Mouse (Mus musculus) hindbrain, postnatal 0 days (tissue): ENCODE data around the gene Coro7. TPM values are rescaled to one million over a fixed set of nuclear protein-coding genes. Genes with fewer than 3 reads are reported as not detected.
A peak's percentile ranks its signal among the peaks of the same experiment; 100 is the strongest.

Experiments used
- ATAC-seq: fragments of 200-750 bp; cut with Nextera tagmentation; 2 replicates; pipeline ENCODE4 v1.8.0; 2017; ENCODE audit warnings: mild to moderate bottlenecking, moderate TSS enrichment, moderate library complexity
- DNase-seq: peaks from one replicate; pipeline ENCODE4 v3.0.0-alpha.2; 2015; ENCODE audit warnings: low spot score
- H3K27ac ChIP-seq: fragments of 300-500 bp; sonication (generic); 2 replicates; pipeline ENCODE4 v1.5.1; 2014; ENCODE audit warnings: mild to moderate bottlenecking
- H3K27me3 ChIP-seq: fragments of 300-500 bp; sonication (generic); 2 replicates; pipeline ENCODE4 v1.6.1; 2014; ENCODE audit warnings: low read length, mixed read lengths; ENCODE audit not compliant: insufficient read depth
- H3K36me3 ChIP-seq: fragments of 300-500 bp; sonication (generic); 2 replicates; pipeline ENCODE4 v1.6.1; 2014; ENCODE audit warnings: low read length, mixed read lengths; ENCODE audit not compliant: insufficient read depth
- H3K4me1 ChIP-seq: fragments of 300-500 bp; sonication (generic); 2 replicates; pipeline ENCODE4 v1.6.1; 2014; ENCODE audit warnings: antibody characterized with exemption, low read length, mixed read lengths; ENCODE audit not compliant: insufficient read depth
- H3K4me2 ChIP-seq: fragments of 300-500 bp; sonication (generic); 2 replicates; pipeline ENCODE4 v1.6.1; 2014; ENCODE audit warnings: low read depth, mild to moderate bottlenecking, low read length, moderate library complexity, mixed read lengths
- H3K4me3 ChIP-seq: fragments of 300-500 bp; sonication (generic); 2 replicates; pipeline ENCODE4 v1.5.1; 2014; ENCODE audit warnings: low read length
- H3K9ac ChIP-seq: fragments of 300-500 bp; sonication (generic); replicated peaks from 2 replicates; pipeline ENCODE4 v1.6.1; 2014; ENCODE audit warnings: mild to moderate bottlenecking, low read length, moderate library complexity, mixed read lengths
- H3K9me3 ChIP-seq: fragments of 300-500 bp; sonication (generic); 2 replicates; pipeline ENCODE4 v1.6.1; 2016; ENCODE audit warnings: low read length, mixed read lengths
- CTCF ChIP-seq: IDR thresholded peaks from 2 replicates; pipeline ENCODE4 v1.5.1; 2016; ENCODE audit warnings: antibody characterized with exemption, control low read depth, low read depth
- WGBS: fragments of 180-500 bp; shearing (Covaris S2); extraction: QIAGEN DNeasy Blood & Tissue Kit; methylation state at CpG from one replicate; pipeline ENCODE4 v1.1.7; 2014; 5-methylcytosine and 5-hydroxymethylcytosine counted together
- polyA plus RNA-seq: library from polyadenylated mRNA; unstranded; fragments of >200 nt; fragmentation: Nextera tagmentation; extraction: Ambion mirVana; gene quantifications from 2 replicates; pipeline ENCODE4 v1.2.1, GENCODE M21; 2015
- total RNA-seq: library from RNA; depleted of rRNA; stranded (reverse); fragments of >200 nt; gene quantifications from 2 replicates; pipeline ENCODE4 v1.2.3, GENCODE M21; 2014

Coro7 gene
- total and polyA plus RNA-seq, 2 experiments from 2014 or later: 29.1 to 43.3 TPM

GRCm38 (mm10) chr16:4643670-4644419, 35.7 kb downstream of the Coro7 start:
- no peak for TF ChIP-seq CTCF
- 30% methylated on average over 11 of the region's 11 CpGs for WGBS
- H3K27me3 ChIP-seq: no peaks in the 10 kb centered on the region
- peak overlapping the region; percentile 46; the same call in 1 of the 2 replicates for H3K27ac ChIP-seq
- H3K4me1 ChIP-seq: peaks cover 40% of the 10 kb centered on the region
- no peaks in the 10 kb centered on the region; the same call in 1 of the 2 replicates for H3K36me3 ChIP-seq
- no peak overlapping the region for H3K4me3 ChIP-seq
- no peak overlapping the region for H3K9ac ChIP-seq
- ATAC-seq (peak; percentile 70), DNase-seq (peak; percentile 85)
- no peak overlapping the region for H3K4me2 ChIP-seq
- H3K9me3 ChIP-seq: no peaks in the 10 kb centered on the region

- ATAC-seq: no peak
- no peak for DNase-seq
- Histone ChIP-seq H3K36me3 (no peaks in the 10 kb centered on the region; the same call in 1 of the 2 replicates), H3K27ac (peak overlapping the region; percentile 46; the same call in 1 of the 2 replicates), H3K4me3 (no peak overlapping the region), H3K4me2 (peak overlapping the region; percentile 23; the same call in 1 of the 2 replicates), H3K9me3 (no peaks in the 10 kb centered on the region), H3K27me3 (no peaks in the 10 kb centered on the region), H3K9ac (no peak overlapping the region), H3K4me1 (peaks cover 39% of the 10 kb centered on the region)
- no peak for TF ChIP-seq CTCF
- WGBS: 64% methylated on average over 6 of the region's 6 CpGs
Measured at GRCm38 (mm10) chr16:4642937-4643336, 36.6 kb downstream of the Coro7 start.

DNA sequence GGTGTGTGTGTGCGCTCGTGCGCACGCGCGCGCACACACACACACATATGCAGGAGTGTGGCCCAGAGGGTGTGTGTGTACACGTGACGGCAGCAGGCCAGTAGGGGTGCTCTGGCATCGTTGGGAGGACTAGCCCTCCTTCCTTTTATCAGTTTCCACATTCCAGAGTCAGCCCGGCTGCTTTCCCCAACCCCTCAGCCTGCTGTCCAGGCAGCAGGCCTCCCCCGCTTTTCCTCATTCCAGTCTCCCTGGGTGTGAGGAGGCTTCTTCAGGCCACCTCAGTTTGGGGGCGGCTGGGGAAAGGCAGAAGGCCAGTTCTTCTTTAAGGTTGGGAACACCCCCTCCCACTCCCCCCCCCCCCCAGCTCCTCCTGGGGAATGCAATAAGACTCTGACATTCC, 37.4 kb downstream of the Coro7 start:
- ATAC-seq (no peak), DNase-seq (peak; percentile 30)
- peak; percentile 23; the same call in 1 of the 2 replicates for TF ChIP-seq CTCF
- H3K9me3 ChIP-seq: no peaks in the 10 kb centered on the region
- no peaks in the 10 kb centered on the region for H3K27me3 ChIP-seq
- WGBS: 35% methylated on average over 13 of the region's 13 CpGs
- H3K27ac ChIP-seq: peak overlapping the region; percentile 41; the same call in 1 of the 2 replicates
- H3K36me3 ChIP-seq: no peaks in the 10 kb centered on the region; the same call in 1 of the 2 replicates
- H3K4me1 ChIP-seq: peaks cover 36% of the 10 kb centered on the region
- peak overlapping the region; percentile 2; the same call in 1 of the 2 replicates for H3K4me2 ChIP-seq
- H3K4me3 ChIP-seq: no peak overlapping the region
- no peak overlapping the region for H3K9ac ChIP-seq

DNA sequence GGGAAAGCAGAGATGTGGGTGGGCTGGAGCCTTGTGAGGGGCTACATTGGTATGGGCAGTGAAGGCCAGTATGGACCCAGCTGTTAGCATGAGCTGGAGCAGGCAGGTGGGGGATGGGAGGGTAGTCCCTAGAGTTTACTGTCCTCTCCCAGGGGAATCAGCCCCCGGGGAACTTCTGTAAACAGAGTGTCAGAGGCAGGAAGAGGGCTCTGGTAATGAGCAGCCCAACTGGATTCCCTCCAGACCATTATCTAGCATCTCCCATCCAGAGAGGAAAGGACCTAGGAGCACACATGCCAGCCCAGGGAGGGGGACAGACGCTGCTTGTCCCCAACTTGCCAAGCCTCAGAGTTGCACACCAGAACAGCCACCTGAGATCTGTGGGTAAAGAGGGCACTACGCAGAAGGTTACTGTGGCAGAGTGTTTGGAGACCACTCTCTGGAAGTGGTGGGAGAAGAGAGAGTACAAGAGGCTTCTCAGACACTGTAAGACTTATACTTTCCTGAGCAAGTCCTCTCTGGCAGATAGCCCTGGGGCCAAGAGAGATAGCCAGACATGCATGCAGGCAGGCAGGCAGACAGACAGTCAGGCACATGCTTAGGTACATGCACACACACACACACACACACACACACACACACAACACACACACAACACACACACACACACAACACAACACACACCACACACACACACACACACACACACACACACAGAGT, 38.3 kb downstream of the Coro7 start:
- TF ChIP-seq CTCF: no peak
- Histone ChIP-seq H3K4me1 (peaks cover 33% of the 10 kb centered on the region), H3K4me3 (peak overlapping the region; percentile 49), H3K9ac (no peak overlapping the region; the same call in 1 of the 2 replicates), H3K4me2 (peak overlapping the region; percentile 81), H3K27ac (peak overlapping the region; percentile 20; the same call in 1 of the 2 replicates), H3K27me3 (no peaks in the 10 kb centered on the region), H3K9me3 (no peaks in the 10 kb centered on the region), H3K36me3 (no peaks in the 10 kb centered on the region; the same call in 1 of the 2 replicates)
- ATAC-seq (no peak), DNase-seq (no peak)
- 47% methylated on average over 3 of the region's 3 CpGs for WGBS

- ATAC-seq: peak; percentile 16; the same call in 1 of the 2 replicates
- peak overlapping the region; percentile 81 for H3K4me2 ChIP-seq
- no peaks in the 10 kb centered on the region for H3K27me3 ChIP-seq
- peak overlapping the region; percentile 57 for H3K9ac ChIP-seq
- no peak for TF ChIP-seq CTCF
- DNase-seq: peak; percentile 37
- H3K4me3 ChIP-seq: peak overlapping the region; percentile 49
- WGBS: 12% methylated on average over 17 of the region's 17 CpGs
- H3K36me3 ChIP-seq: no peaks in the 10 kb centered on the region; the same call in 1 of the 2 replicates
- no peaks in the 10 kb centered on the region for H3K9me3 ChIP-seq
- H3K4me1 ChIP-seq: peaks cover 32% of the 10 kb centered on the region
- peak overlapping the region; percentile 64; the same call in 1 of the 2 replicates for H3K27ac ChIP-seq
Measured at GRCm38 (mm10) chr16:4640267-4641005, 39.1 kb downstream of the Coro7 start.

DNA sequence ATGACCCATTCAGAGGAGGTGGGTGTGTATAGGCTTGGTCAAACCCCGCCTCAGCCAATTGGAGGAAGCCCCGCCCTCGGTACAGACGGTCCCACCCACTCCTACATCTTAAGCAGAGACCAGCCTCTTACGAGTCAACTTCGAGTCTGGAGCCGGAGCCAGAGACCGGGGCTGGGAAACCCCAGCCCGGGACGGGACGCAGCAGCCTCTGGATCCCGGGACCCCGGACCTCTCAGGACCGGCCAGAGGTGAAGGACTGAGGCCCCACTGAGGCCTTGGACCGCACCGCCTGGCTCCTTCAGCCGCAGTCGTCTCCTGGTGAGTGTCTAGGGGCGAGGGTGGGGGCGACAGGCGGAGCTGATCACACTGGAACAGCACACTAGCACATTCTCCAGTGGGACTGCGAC, 39.7 kb downstream of the Coro7 start, which contains the start of the genes Vasn and Dnaja3:
Gene Vasn (plus strand): TSS at position 111 of the 407 bp plus-strand sequence.
Gene Dnaja3 (plus strand): TSS at position 159 of the 407 bp plus-strand sequence.
- WGBS: 3% methylated on average over 22 of the region's 22 CpGs
- TF ChIP-seq CTCF: no peak

More for the DNA sequence above, 39.7 kb downstream of the Coro7 start, which contains the start of the genes Vasn and Dnaja3:
- Histone ChIP-seq H3K4me3 (peak within 1 kb of the TSS; percentile 49), H3K4me1 (peaks cover 32% of the 10 kb centered on the region), H3K36me3 (no peaks in the 10 kb centered on the region), H3K4me2 (peak within 1 kb of the TSS; percentile 81), H3K27me3 (no peaks in the 10 kb centered on the region), H3K9ac (peak within 1 kb of the TSS; percentile 57), H3K9me3 (no peaks in the 10 kb centered on the region), H3K27ac (peak within 1 kb of the TSS; percentile 64; the same call in 1 of the 2 replicates)
- peak; percentile 82 for DNase-seq
- ATAC-seq: peak; percentile 88
